Mouse (Mus musculus): ENCODE measurements around the gene Gpr158. TPM values are rescaled to one million over a fixed set of nuclear protein-coding genes. Genes with fewer than 3 reads are reported as not detected.

Gpr158 gene
- polyA plus RNA-seq, 1 experiment from 2014 or later = 0.01 TPM

DNA sequence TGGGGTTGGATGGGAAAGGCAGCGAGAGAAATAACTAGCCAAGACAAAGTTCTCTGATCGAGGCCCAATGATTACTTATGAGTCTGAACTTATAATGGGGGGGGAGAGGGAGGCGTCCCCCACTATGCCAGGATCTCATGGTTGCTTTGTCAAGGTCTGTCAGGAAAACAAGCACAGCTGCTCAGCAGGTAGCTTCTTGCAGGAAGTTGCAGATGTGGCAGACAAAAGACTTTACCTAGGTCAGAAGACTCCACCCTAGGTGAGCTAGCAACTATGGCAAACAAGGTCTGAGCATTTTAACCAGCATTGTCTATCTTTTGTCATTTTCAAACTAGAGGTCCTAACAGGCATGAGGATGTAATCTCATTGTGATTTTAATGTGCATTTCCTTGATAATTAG, 129.5 kb downstream of the Gpr158 start:
- Histone ChIP-seq H3K27ac (replicated peaks) (no peak overlapping the region), H3K4me3 (ENCODE audit: low read depth, low read length) (no peak overlapping the region), H3K9ac (ENCODE audit: low read length) (no peak overlapping the region), H3K9me3 (ENCODE audit: control insufficient read depth, low read length) (no peaks in the 10 kb centered on the region), H3K36me3 (ENCODE audit: control insufficient read depth, insufficient read depth, low read length) (no peaks in the 10 kb centered on the region), H3K4me2 (replicated peaks; ENCODE audit: low read depth) (no peak overlapping the region), H3K27me3 (ENCODE audit: control insufficient read depth, insufficient read depth, low read length) (no peaks in the 10 kb centered on the region), H3K4me1 (replicated peaks; ENCODE audit: control insufficient read depth, insufficient read depth) (no peaks in the 10 kb centered on the region)
- TF ChIP-seq EP300 (optimal IDR thresholded peaks at IDR 0.05) (no peak), CTCF (IDR thresholded peaks at IDR 0.05; ENCODE audit: low read depth) (no peak)
- DNase-seq (ENCODE audit: low spot score) = no peak
- WGBS = 73% methylated on average over 3 of the region's 3 CpGs
- ATAC-seq (ENCODE audit: low FRiP score, low TSS enrichment) = no peak

GRCm38 (mm10) chr2:21497965-21498364, 130.6 kb downstream of the Gpr158 start:
- TF ChIP-seq EP300 (optimal IDR thresholded peaks at IDR 0.05) = no peak
- TF ChIP-seq CTCF (IDR thresholded peaks at IDR 0.05; ENCODE audit: low read depth) = no peak
- 70% methylated on average over 1 of the region's 1 CpGs for WGBS
- Histone ChIP-seq H3K27me3 (ENCODE audit: control insufficient read depth, insufficient read depth, low read length) (no peaks in the 10 kb centered on the region), H3K4me1 (replicated peaks; ENCODE audit: control insufficient read depth, insufficient read depth) (no peaks in the 10 kb centered on the region), H3K27ac (replicated peaks) (no peak overlapping the region), H3K4me2 (replicated peaks; ENCODE audit: low read depth) (no peak overlapping the region), H3K9ac (ENCODE audit: low read length) (no peak overlapping the region), H3K4me3 (ENCODE audit: low read depth, low read length) (no peak overlapping the region), H3K9me3 (ENCODE audit: control insufficient read depth, low read length) (no peaks in the 10 kb centered on the region), H3K36me3 (ENCODE audit: control insufficient read depth, insufficient read depth, low read length) (no peaks in the 10 kb centered on the region)
- DNase-seq (ENCODE audit: low spot score) = no peak
- ATAC-seq (ENCODE audit: low FRiP score, low TSS enrichment) = no peak

DNA sequence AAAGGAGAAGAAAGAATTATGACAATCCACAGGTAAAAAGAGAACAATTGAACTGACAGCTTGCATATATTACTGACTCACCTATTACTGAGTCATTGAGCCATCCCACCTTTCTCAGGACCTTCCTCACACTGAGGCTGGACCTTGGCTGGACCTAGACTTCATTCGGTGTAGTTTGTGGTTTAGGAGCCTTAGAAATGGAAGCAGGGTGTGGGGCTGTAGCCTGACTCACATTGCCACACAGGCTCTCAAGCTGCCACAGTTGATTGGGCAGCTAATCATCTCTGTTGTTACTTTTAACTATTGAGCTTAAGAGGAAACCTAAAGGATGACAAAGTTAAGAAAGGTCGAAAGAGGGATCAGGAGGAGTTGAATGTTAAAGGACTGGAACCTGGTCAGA, 132.1 kb downstream of the Gpr158 start:
- Histone ChIP-seq H3K4me3 (ENCODE audit: low read depth, low read length) (no peak overlapping the region), H3K4me1 (replicated peaks; ENCODE audit: control insufficient read depth, insufficient read depth) (no peaks in the 10 kb centered on the region), H3K9ac (ENCODE audit: low read length) (no peak overlapping the region), H3K27ac (replicated peaks) (no peak overlapping the region), H3K4me2 (replicated peaks; ENCODE audit: low read depth) (no peak overlapping the region), H3K27me3 (ENCODE audit: control insufficient read depth, insufficient read depth, low read length) (no peaks in the 10 kb centered on the region), H3K36me3 (ENCODE audit: control insufficient read depth, insufficient read depth, low read length) (no peaks in the 10 kb centered on the region), H3K9me3 (ENCODE audit: control insufficient read depth, low read length) (no peaks in the 10 kb centered on the region)
- DNase-seq (ENCODE audit: low spot score) = no peak
- no peak for ATAC-seq (ENCODE audit: low FRiP score, low TSS enrichment)
- TF ChIP-seq EP300 (optimal IDR thresholded peaks at IDR 0.05) = no peak
- TF ChIP-seq CTCF (IDR thresholded peaks at IDR 0.05; ENCODE audit: low read depth) = no peak
- WGBS = 83% methylated on average over 2 of the region's 2 CpGs

DNA sequence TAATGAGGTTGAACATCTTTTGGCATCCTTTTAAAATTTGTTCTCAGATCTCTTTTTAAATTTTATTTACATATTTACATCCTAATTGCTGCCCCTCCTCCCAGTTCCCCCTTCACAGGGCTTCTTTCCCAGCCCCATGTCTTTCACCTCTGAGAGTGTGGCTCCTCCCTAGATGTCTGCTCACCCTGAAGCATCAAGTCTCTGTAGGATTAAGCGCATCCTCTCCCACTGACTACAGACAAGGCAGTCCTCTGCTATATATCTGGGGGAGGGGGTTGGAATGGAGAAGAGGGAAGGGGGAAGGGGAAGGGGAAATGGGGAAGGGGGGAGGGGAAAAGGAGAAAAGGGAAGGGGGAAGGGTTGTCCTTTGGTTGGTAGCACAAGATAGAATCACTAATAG, 140.1 kb downstream of the Gpr158 start:
- Histone ChIP-seq H3K4me3 (ENCODE audit: low read depth, low read length) (no peak overlapping the region), H3K9ac (ENCODE audit: low read length) (no peak overlapping the region), H3K9me3 (ENCODE audit: control insufficient read depth, low read length) (no peaks in the 10 kb centered on the region), H3K36me3 (ENCODE audit: control insufficient read depth, insufficient read depth, low read length) (no peaks in the 10 kb centered on the region), H3K27me3 (ENCODE audit: control insufficient read depth, insufficient read depth, low read length) (no peaks in the 10 kb centered on the region), H3K4me1 (replicated peaks; ENCODE audit: control insufficient read depth, insufficient read depth) (no peaks in the 10 kb centered on the region), H3K27ac (replicated peaks) (no peak overlapping the region), H3K4me2 (replicated peaks; ENCODE audit: low read depth) (no peak overlapping the region)
- TF ChIP-seq CTCF (IDR thresholded peaks at IDR 0.05; ENCODE audit: low read depth) (no peak), EP300 (optimal IDR thresholded peaks at IDR 0.05) (no peak)
- 63% methylated on average over 1 of the region's 1 CpGs for WGBS
- no peak for ATAC-seq (ENCODE audit: low FRiP score, low TSS enrichment)
- DNase-seq (ENCODE audit: low spot score) = no peak

DNA sequence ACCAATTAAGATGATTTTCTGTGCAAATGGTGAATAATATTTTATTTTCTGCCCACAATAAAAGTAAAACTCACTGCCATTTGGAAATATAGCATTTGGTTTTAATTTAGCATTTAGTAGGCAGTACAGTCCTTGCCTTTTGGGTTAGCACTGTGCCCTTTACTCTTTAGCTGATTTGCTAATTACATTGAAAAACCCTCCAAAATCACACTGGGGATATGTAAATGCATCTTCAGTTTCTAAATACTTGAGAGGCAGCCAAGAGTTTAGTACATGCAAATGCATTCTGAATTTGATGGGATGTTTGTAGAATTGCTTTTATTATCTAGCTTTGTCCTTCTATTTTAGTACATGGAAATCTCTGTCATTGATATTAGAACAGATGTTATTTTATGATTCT, 163.4 kb downstream of the Gpr158 start:
- no peaks in the 10 kb centered on the region for H3K27me3 ChIP-seq (ENCODE audit: control insufficient read depth, insufficient read depth, low read length)
- H3K36me3 ChIP-seq (ENCODE audit: control insufficient read depth, insufficient read depth, low read length) = no peaks in the 10 kb centered on the region
- ATAC-seq (ENCODE audit: low FRiP score, low TSS enrichment) (no peak), DNase-seq (ENCODE audit: low spot score) (no peak)
- H3K4me1 ChIP-seq (replicated peaks; ENCODE audit: control insufficient read depth, insufficient read depth) = no peaks in the 10 kb centered on the region
- no peak overlapping the region for H3K9ac ChIP-seq (ENCODE audit: low read length)
- H3K4me3 ChIP-seq (ENCODE audit: low read depth, low read length) = no peak overlapping the region
- TF ChIP-seq EP300 (optimal IDR thresholded peaks at IDR 0.05) (no peak), CTCF (IDR thresholded peaks at IDR 0.05; ENCODE audit: low read depth) (no peak)
- no peak overlapping the region for H3K27ac ChIP-seq (replicated peaks)
- H3K4me2 ChIP-seq (replicated peaks; ENCODE audit: low read depth) = no peak overlapping the region
- H3K9me3 ChIP-seq (ENCODE audit: control insufficient read depth, low read length) = no peaks in the 10 kb centered on the region

DNA sequence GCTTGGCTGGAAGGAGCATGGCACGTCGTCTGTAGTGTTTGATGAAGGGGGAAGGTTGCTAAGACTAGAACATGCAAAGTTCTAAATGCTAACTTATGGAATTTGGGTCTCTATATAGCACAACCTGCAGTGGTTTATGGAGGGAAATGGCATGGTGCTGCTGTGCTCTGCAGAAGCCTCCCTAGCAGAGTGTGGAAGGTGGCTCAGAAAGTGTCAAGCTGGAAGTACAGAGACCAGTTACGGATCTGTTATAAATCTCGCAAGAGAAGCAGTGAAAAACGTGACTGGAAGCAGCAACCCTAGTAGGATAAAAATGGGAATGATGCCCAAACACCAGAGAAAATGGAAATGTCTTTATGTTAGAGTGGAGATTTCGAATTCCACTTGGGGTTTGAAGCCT, 251.8 kb downstream of the Gpr158 start:
- H3K27me3 ChIP-seq (ENCODE audit: control insufficient read depth, insufficient read depth, low read length) = no peaks in the 10 kb centered on the region
- ATAC-seq (ENCODE audit: low FRiP score, low TSS enrichment) (no peak), DNase-seq (ENCODE audit: low spot score) (no peak)
- no peaks in the 10 kb centered on the region for H3K9me3 ChIP-seq (ENCODE audit: control insufficient read depth, low read length)
- no peak overlapping the region for H3K4me2 ChIP-seq (replicated peaks; ENCODE audit: low read depth)
- H3K4me1 ChIP-seq (replicated peaks; ENCODE audit: control insufficient read depth, insufficient read depth) = no peaks in the 10 kb centered on the region
- H3K27ac ChIP-seq (replicated peaks) = no peak overlapping the region
- TF ChIP-seq EP300 (optimal IDR thresholded peaks at IDR 0.05) = no peak
- TF ChIP-seq CTCF (IDR thresholded peaks at IDR 0.05; ENCODE audit: low read depth) = no peak
- H3K9ac ChIP-seq (ENCODE audit: low read length) = no peak overlapping the region
- 55% methylated on average over 6 of the region's 6 CpGs for WGBS
- no peaks in the 10 kb centered on the region for H3K36me3 ChIP-seq (ENCODE audit: control insufficient read depth, insufficient read depth, low read length)
- H3K4me3 ChIP-seq (ENCODE audit: low read depth, low read length) = no peak overlapping the region

All from stomach, postnatal 0 days (tissue).